Mouse (Mus musculus) heart, adult 2 months (tissue): ENCODE measurements around the gene Kcnn4. TPM values are rescaled to one million over a fixed set of nuclear protein-coding genes. Genes with fewer than 3 reads are reported as not detected.
A peak's percentile ranks its signal among the peaks of the same experiment; 100 is the strongest.

ENCODE experiments used
- DNase-seq, 2 experiments: peaks; one replicate each; pipeline ENCODE4 v3.0.0; 2021
- H3K27ac ChIP-seq: fragments of 200-600 bp; 2 replicates; pipeline ENCODE4 v1.8.1; 2022
- H3K27me3 ChIP-seq: fragments of 200-500 bp; 2 replicates; pipeline ENCODE4 v1.6.1; 2012; ENCODE audit warnings: mild to moderate bottlenecking, low read length, inconsistent platforms, mixed read lengths; ENCODE audit not compliant: control insufficient read depth, insufficient read depth
- H3K36me3 ChIP-seq: fragments of 200-500 bp; 2 replicates; pipeline ENCODE4 v1.6.1; 2012; ENCODE audit warnings: low read length, inconsistent platforms; ENCODE audit not compliant: control insufficient read depth, insufficient read depth
- H3K4me1 ChIP-seq: fragments of 200-500 bp; 2 replicates; pipeline ENCODE4 v1.6.1; 2011; ENCODE audit warnings: low read length; ENCODE audit not compliant: control insufficient read depth, insufficient read depth
- H3K4me3 ChIP-seq: fragments of 200-600 bp; 2 replicates; pipeline ENCODE4 v1.8.1; 2022
- H3K79me2 ChIP-seq: fragments of 200-500 bp; replicated peaks from 2 replicates; pipeline ENCODE4 v1.6.1; 2012; ENCODE audit warnings: mild to moderate bottlenecking, inconsistent platforms, low read length, moderate library complexity, mixed read lengths; ENCODE audit not compliant: control insufficient read depth, insufficient read depth
- H3K9ac ChIP-seq: fragments of 200-500 bp; 2 replicates; pipeline ENCODE4 v1.6.1; 2012; ENCODE audit warnings: low read depth, mild to moderate bottlenecking, control low read depth, inconsistent platforms, low read length, mixed read lengths
- CTCF ChIP-seq: fragments of 200-600 bp; IDR thresholded peaks from 2 replicates; pipeline ENCODE4 v1.8.1; 2022; ENCODE audit warnings: antibody characterized with exemption, mild to moderate bottlenecking, moderate library complexity
- EP300 ChIP-seq: fragments of 200-500 bp; IDR thresholded peaks from 2 replicates; pipeline ENCODE4 v1.6.1; 2011; ENCODE audit warnings: low read depth, low read length, control low read depth; ENCODE audit not compliant: insufficient read depth
- POLR2A ChIP-seq: fragments of 200-500 bp; IDR thresholded peaks from 2 replicates; pipeline ENCODE4 v1.6.1; 2011; ENCODE audit warnings: mild to moderate bottlenecking, low read depth, low read length, control low read depth; ENCODE audit not compliant: insufficient read depth
- WGBS: fragments of 180-500 bp; shearing (Covaris S2); methylation state at CpG from one replicate; pipeline ENCODE4 v1.1.7; 2018; 5-methylcytosine and 5-hydroxymethylcytosine counted together
- intact Hi-C: fragments of 180-260 bp; cut with DNase I; formaldehyde crosslinking; loops from one replicate; pipeline ENCODE4 v1.15.1; 2025
- polyA plus RNA-seq: library from polyadenylated mRNA; depleted of rRNA; stranded (reverse); fragments of >200 nt; gene quantifications from 2 replicates; pipeline ENCODE4 v1.2.3, GENCODE M21; 2012
- total RNA-seq, 2 experiments: library from RNA; stranded (reverse); gene quantifications; 2 replicates each; pipeline ENCODE4 v1.2.3; 2021

The Kcnn4 gene
- total and polyA plus RNA-seq, 3 experiments = 0.91 to 1.9 (median 1.1) TPM

DNA sequence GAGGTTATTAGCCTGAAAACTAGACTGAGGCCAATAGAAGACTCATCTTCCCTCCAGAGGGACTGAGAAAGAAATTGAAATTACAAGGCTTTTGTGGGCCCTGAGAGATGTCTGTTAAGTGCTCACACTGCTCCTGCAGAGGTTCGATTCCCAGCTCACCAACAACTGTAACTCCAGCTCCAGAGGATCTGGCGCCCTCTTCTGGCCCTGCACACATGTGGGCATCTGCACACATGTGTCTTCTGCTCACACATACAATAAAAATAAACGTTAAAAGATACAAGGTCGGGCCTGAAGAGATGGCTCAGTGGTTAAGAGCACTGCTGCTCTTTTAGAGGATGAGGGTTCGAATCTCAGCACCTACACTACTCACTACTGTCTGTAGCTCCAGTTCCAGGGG is 23.6 kb upstream of the Kcnn4 start:
- Histone ChIP-seq H3K36me3 (no peaks in the 10 kb centered on the region), H3K27ac (no peak overlapping the region), H3K9ac (no peak overlapping the region), H3K4me3 (no peak overlapping the region), H3K27me3 (no peaks in the 10 kb centered on the region), H3K4me1 (no peaks in the 10 kb centered on the region), H3K79me2 (no peaks in the 10 kb centered on the region)
- intact Hi-C loops = no loop called here
- DNase-seq = no peak
- peak; percentile 8; the same call in 1 of the 2 replicates for TF ChIP-seq CTCF
- no peak for TF ChIP-seq EP300
- whole genome bisulfite sequencing = 57% methylated on average over 5 of the region's 5 CpGs

DNA sequence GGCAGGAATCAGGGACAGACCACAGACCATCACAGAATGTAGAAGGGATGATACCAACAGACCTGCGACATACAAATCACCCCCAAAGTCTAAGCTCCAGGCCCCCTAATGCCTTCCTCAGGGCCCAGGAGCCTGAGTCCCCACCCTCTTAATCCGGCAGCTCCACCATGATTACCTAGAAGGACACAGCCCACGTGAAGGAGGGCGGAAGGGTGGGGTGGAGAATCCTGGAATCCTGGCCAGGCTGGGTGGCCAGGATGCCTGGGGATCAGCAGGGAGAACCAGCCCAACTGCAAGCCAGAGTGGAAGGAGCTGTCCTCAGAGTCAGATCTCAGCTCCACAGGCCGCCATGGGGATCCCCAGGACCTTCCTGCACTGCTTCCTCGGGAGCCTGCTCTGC is 21.2 kb upstream of the Kcnn4 start, which contains the start of gene Lypd5:
TSS of gene Lypd5 (plus strand) at position 301 of the 400 bp plus-strand sequence.
- 39% methylated on average over 6 of the region's 6 CpGs for WGBS
- no peak within 1 kb of the TSS for H3K4me3 ChIP-seq
- TF ChIP-seq CTCF (no peak), EP300 (no peak), POLR2A (no peak)
- intact Hi-C loops = no loop called here
- no peak within 1 kb of the TSS for H3K27ac ChIP-seq
- no peaks in the 10 kb centered on the region for H3K79me2 ChIP-seq
- no peak within 1 kb of the TSS for H3K9ac ChIP-seq
- H3K4me1 ChIP-seq = no peaks in the 10 kb centered on the region
- H3K36me3 ChIP-seq = no peaks in the 10 kb centered on the region
- no peaks in the 10 kb centered on the region; the same call in 1 of the 2 replicates for H3K27me3 ChIP-seq
- no peak for DNase-seq

DNA sequence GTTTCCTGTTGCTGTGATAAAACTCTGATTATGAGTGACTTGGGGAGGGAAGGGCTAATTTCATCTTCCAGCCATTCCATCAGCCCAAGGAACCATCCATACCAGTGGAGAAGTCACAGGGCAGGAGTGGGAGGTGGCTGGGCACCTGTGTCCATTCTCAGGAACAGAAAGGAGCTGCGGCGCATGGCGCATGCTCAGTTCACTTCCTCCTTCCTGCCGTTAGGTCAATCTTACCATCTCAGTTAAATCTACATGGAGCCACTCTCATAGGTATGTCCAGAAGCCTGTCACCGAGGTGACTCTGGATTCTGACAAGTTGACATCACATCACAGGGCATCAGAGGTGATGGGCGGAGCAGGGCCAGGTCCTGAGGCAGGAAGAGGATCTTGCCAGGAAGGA is 14.4 kb upstream of the Kcnn4 start:
- Histone ChIP-seq H3K79me2 (no peaks in the 10 kb centered on the region), H3K27me3 (no peaks in the 10 kb centered on the region; the same call in 1 of the 2 replicates), H3K27ac (no peak overlapping the region), H3K4me3 (no peak overlapping the region), H3K4me1 (no peaks in the 10 kb centered on the region), H3K9ac (no peak overlapping the region), H3K36me3 (no peaks in the 10 kb centered on the region)
- DNase-seq = no peak
- TF ChIP-seq POLR2A (no peak), CTCF (no peak), EP300 (no peak)
- intact Hi-C loops = no loop called here
- WGBS = 74% methylated on average over 6 of the region's 6 CpGs

DNA sequence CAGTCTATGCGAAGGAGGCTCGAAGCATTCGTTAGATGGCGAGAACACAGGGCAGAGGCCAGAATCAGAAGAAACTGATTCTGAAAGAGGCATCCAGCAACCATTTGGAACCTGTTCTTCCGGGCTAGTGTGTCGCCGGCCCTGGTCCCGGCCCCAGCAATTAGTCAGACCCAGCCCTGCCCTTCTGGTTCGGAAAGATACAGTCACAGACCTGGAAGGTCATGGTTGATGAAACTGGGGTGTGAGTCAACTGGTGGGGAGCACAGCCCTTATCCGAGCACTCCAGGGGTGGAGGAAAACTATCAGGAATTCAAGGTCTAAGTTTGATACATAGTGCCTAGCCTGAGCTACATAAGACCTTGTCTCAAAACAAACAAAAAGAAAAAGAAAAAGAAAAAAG is 14.0 kb upstream of the Kcnn4 start:
- TF ChIP-seq POLR2A = no peak
- TF ChIP-seq CTCF = no peak
- no peak for TF ChIP-seq EP300
- intact Hi-C loops = no loop called here
- no peaks in the 10 kb centered on the region for H3K36me3 ChIP-seq
- no peaks in the 10 kb centered on the region for H3K79me2 ChIP-seq
- no peak overlapping the region for H3K4me3 ChIP-seq
- no peak for DNase-seq
- H3K27me3 ChIP-seq = no peaks in the 10 kb centered on the region; the same call in 1 of the 2 replicates
- H3K27ac ChIP-seq = no peak overlapping the region
- H3K4me1 ChIP-seq = no peaks in the 10 kb centered on the region
- 67% methylated on average over 10 of the region's 10 CpGs for WGBS
- H3K9ac ChIP-seq = no peak overlapping the region

DNA sequence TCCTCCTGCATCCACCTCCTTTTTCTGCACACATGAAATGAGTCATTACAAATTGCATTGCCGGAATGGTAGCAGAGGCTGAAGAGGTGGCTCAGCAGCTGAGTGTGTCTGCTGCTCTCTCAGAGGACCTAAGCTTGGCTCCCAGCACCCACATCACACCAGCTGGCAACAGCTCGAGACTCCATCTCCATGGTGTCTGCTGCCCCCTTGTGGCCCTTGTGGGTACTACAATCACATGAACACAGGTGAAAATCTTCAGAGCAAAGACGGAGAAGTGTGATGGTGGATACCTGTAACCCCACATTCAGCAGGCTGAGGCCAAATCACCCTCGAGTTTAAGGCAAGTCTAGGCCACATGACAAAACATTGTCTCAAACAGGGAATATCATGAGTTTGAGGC is 12.2 kb upstream of the Kcnn4 start:
- 43% methylated on average over 4 of the region's 4 CpGs for WGBS
- DNase-seq = no peak
- H3K4me3 ChIP-seq = no peak overlapping the region
- no peak for TF ChIP-seq POLR2A
- peak; percentile 43 for TF ChIP-seq CTCF
- H3K27ac ChIP-seq = no peak overlapping the region
- intact Hi-C loops = no loop called here
- no peaks in the 10 kb centered on the region for H3K4me1 ChIP-seq
- H3K36me3 ChIP-seq = no peaks in the 10 kb centered on the region
- no peaks in the 10 kb centered on the region for H3K79me2 ChIP-seq
- no peak overlapping the region for H3K9ac ChIP-seq
- H3K27me3 ChIP-seq = no peaks in the 10 kb centered on the region; the same call in 1 of the 2 replicates

DNA sequence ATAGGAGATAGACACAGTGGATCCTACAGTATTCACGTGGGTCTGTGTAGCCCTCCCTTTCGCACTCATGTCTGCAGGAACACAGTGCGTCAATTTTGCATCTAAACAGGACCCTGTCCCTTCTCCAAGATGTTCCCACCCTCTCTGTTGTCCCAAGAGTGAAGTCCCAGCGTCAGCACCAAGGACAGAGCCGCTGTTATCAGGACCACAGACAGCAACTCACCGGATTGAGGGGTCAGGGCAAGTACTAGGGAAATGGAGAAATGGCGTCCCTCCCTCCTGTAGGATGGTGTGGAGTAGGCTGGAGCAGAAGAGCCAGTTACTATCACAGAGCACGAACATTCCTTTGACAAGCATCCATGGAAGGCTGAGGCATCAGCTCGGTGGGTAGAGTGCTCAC is 10.8 kb upstream of the Kcnn4 start:
- H3K9ac ChIP-seq = no peak overlapping the region
- H3K27me3 ChIP-seq = no peaks in the 10 kb centered on the region
- no peaks in the 10 kb centered on the region for H3K79me2 ChIP-seq
- no peak overlapping the region for H3K27ac ChIP-seq
- TF ChIP-seq EP300 = no peak
- no peak for TF ChIP-seq CTCF
- TF ChIP-seq POLR2A = no peak
- peak in 1 of 2 experiments; percentile 31 for DNase-seq
- H3K4me3 ChIP-seq = no peak overlapping the region
- no peaks in the 10 kb centered on the region for H3K4me1 ChIP-seq
- H3K36me3 ChIP-seq = no peaks in the 10 kb centered on the region
- WGBS = 25% methylated on average over 9 of the region's 9 CpGs
- intact Hi-C loops = no loop called here

DNA sequence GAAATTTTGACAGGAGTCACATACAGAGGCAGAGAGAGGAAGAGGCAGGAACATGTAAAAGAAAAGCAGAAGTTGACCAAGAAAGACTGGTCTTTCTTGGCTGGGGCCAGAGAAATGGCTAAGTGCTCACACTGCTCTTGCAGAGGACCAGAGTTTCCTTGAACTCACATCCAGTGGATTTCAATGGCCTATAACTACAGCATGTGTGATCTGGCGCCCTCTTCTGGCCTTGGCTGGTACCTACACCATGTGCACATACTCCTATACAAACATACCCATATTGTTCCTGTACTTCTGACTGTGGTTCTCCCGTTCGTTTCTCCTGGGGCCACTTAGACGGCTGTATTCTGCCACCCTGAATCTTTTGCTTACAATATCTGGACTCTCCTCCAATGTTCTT is 9.1 kb upstream of the Kcnn4 start:
- H3K9ac ChIP-seq = no peak overlapping the region
- intact Hi-C loops = no loop called here
- no peak overlapping the region for H3K27ac ChIP-seq
- TF ChIP-seq EP300 = no peak
- TF ChIP-seq CTCF = peak; percentile 26
- no peaks in the 10 kb centered on the region for H3K36me3 ChIP-seq
- peaks cover 2% of the 10 kb centered on the region for H3K4me1 ChIP-seq
- H3K27me3 ChIP-seq = no peaks in the 10 kb centered on the region
- no peak for DNase-seq
- H3K79me2 ChIP-seq = no peaks in the 10 kb centered on the region
- no peak overlapping the region for H3K4me3 ChIP-seq
- 64% methylated on average over 4 of the region's 4 CpGs for WGBS
